Mouse (Mus musculus): Measurements from ENCODE around the gene Tenm4. TPM values are rescaled to one million over a fixed set of nuclear protein-coding genes. Genes with fewer than 3 reads are reported as not detected.

The Tenm4 gene
- total and polyA plus RNA-seq, 3 experiments: 9.2 to 15.2 TPM; not detected in 1

DNA sequence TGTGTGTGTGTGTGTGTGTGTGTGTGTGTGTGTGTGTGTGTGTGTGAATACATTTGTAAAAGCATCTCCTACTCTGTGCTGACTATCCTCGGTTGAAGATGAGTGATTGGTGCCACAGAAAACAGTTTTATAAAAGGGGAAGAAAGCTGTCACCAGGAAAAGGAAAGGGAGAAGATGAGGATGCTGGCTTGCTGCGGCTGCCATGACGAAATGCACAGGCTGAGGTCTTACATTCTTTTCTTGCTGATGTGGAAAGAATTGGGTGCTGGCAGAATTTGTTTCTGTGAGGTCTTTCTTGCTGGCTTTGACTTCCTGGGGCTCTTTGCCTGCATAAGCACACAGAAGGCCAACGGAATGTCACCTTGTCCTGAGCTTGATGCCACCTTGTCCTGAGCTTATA, 575.7 kb downstream of the Tenm4 start:
- TF ChIP-seq ETS1 (IDR thresholded peaks at IDR 0.05; ENCODE audit: low read depth, low read length) (no peak), BHLHE40 (IDR thresholded peaks at IDR 0.05; ENCODE audit: borderline replicate concordance, low read depth, low read length) (no peak), SMC3 (IDR thresholded peaks at IDR 0.05; ENCODE audit: low read depth, low read length) (no peak), RCOR1 (IDR thresholded peaks at IDR 0.05; ENCODE audit: low read depth, low read length) (no peak), ZC3H11A (IDR thresholded peaks at IDR 0.05; ENCODE audit: low read depth, low read length) (no peak), TBP (IDR thresholded peaks at IDR 0.05; ENCODE audit: low read depth, low read length) (no peak), POLR2AphosphoS2 (IDR thresholded peaks at IDR 0.05; ENCODE audit: low read length) (no peak), UBTF (IDR thresholded peaks at IDR 0.05; ENCODE audit: borderline replicate concordance, insufficient read depth, low read depth, low read length) (no peak), ZNF384 (IDR thresholded peaks at IDR 0.05; ENCODE audit: low read depth, low read length) (no peak), HCFC1 (IDR thresholded peaks at IDR 0.05; ENCODE audit: low read depth, low read length) (no peak)
- H3K4me3 ChIP-seq (ENCODE audit: control insufficient read depth in 1 of 2, insufficient read depth in 1 of 2, low read depth in 2 of 2, low read length in 2 of 2): no peak overlapping the region
- no peaks in the 10 kb centered on the region for H3K9me3 ChIP-seq (replicated peaks; ENCODE audit: insufficient read depth, low read length)
- H3K27ac ChIP-seq (ENCODE audit: control insufficient read depth, low read depth, low read length): no peak overlapping the region
- H3K79me2 ChIP-seq (ENCODE audit: control insufficient read depth, insufficient read depth, low read length, poor library complexity): no peaks in the 10 kb centered on the region
- no peaks in the 10 kb centered on the region for H3K27me3 ChIP-seq (ENCODE audit: control insufficient read depth in 1 of 2, insufficient read depth in 2 of 2, low read length in 2 of 2)
- no peak for DNase-seq (ENCODE audit: low read depth, low spot score)
- no peaks in the 10 kb centered on the region; a peak in 1 of 4 replicates for H3K4me1 ChIP-seq (ENCODE audit: control insufficient read depth in 1 of 2, insufficient read depth in 2 of 2, low read length in 2 of 2)
- no peak overlapping the region for H3K9ac ChIP-seq (ENCODE audit: control insufficient read depth, low read depth, low read length, poor library complexity, severe bottlenecking)
- H3K36me3 ChIP-seq (ENCODE audit: control insufficient read depth in 1 of 2, insufficient read depth in 2 of 2, low read length in 2 of 2): no peaks in the 10 kb centered on the region

DNA sequence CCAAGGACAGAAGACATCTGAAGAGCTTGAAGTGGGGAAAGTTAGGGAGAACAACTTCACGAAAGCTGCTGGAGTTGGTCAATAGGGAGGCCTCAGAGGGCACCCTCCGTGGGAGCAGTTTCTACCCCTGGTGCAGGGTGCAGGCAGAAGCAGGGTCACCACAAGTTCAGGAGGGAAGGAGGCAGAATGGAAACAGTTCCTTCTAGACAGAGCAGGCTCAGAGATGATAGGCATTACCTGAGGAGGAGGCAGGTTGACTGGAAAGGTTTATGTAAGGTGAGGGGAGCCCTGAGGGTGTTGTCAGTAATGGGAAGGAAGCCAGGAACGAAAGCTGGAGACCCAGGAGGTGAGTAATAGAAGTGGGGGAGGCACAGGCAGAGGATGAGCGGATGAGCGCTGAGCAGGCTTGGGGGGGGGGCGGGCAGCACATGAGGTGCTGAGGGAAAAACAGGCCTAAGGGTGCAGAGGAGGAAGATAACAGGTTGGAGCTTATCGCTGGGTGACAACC, 577.5 kb downstream of the Tenm4 start:
- H3K4me1 ChIP-seq (ENCODE audit: control insufficient read depth in 1 of 2, insufficient read depth in 2 of 2, low read length in 2 of 2): peaks cover 0 to 3% of the 10 kb centered on the region in 2 experiments; a peak in 3 of 4 replicates
- DNase-seq (ENCODE audit: low read depth, low spot score): no peak
- H3K79me2 ChIP-seq (ENCODE audit: control insufficient read depth, insufficient read depth, low read length, poor library complexity): no peaks in the 10 kb centered on the region
- no peaks in the 10 kb centered on the region for H3K9me3 ChIP-seq (replicated peaks; ENCODE audit: insufficient read depth, low read length)
- H3K4me3 ChIP-seq (ENCODE audit: control insufficient read depth in 1 of 2, insufficient read depth in 1 of 2, low read depth in 2 of 2, low read length in 2 of 2): no peak overlapping the region
- H3K27me3 ChIP-seq (ENCODE audit: control insufficient read depth in 1 of 2, insufficient read depth in 2 of 2, low read length in 2 of 2): no peaks in the 10 kb centered on the region
- TF ChIP-seq RAD21 (IDR thresholded peaks at IDR 0.05; ENCODE audit: low read depth, low read length): no peak
- no peak for TF ChIP-seq ZKSCAN1 (IDR thresholded peaks at IDR 0.05; ENCODE audit: low read depth, low read length)
- TF ChIP-seq NRF1 (IDR thresholded peaks at IDR 0.05; ENCODE audit: insufficient read depth, low read depth, low read length, poor library complexity, severe bottlenecking): no peak
- no peak for TF ChIP-seq JUND (IDR thresholded peaks at IDR 0.05; ENCODE audit: low read depth, low read length)
- no peak for TF ChIP-seq MAX (IDR thresholded peaks at IDR 0.05; ENCODE audit: low read length)
- TF ChIP-seq UBTF (IDR thresholded peaks at IDR 0.05; ENCODE audit: borderline replicate concordance, insufficient read depth, low read depth, low read length): no peak
- no peak for TF ChIP-seq MEF2A (IDR thresholded peaks at IDR 0.05; ENCODE audit: extremely low read depth, insufficient replicate concordance, low read depth, low read length, poor library complexity, severe bottlenecking)
- no peak for TF ChIP-seq MAFK (IDR thresholded peaks at IDR 0.05; ENCODE audit: borderline replicate concordance, low read depth, low read length)
- no peak for TF ChIP-seq TBP (IDR thresholded peaks at IDR 0.05; ENCODE audit: low read depth, low read length)
- H3K27ac ChIP-seq (ENCODE audit: control insufficient read depth, low read depth, low read length): no peak overlapping the region
- peaks cover 0 to 4% of the 10 kb centered on the region in 2 experiments; a peak in 1 of 4 replicates for H3K36me3 ChIP-seq (ENCODE audit: control insufficient read depth in 1 of 2, insufficient read depth in 2 of 2, low read length in 2 of 2)
- no peak overlapping the region for H3K9ac ChIP-seq (ENCODE audit: control insufficient read depth, low read depth, low read length, poor library complexity, severe bottlenecking)
